Comparison of ENCODE assay signal across 11 mouse cellular contexts in genomic region chr11:78571854-78572253, GRCm38 (mm10).
"Had no signal": no experiment of that assay in that cellular context is flagged by ENCODE, and none has a peak within 500 bp of the region (broad histone marks: within the 10 kb centered on the region; RNA-seq: fewer than 3 reads in every experiment).

No protein-coding gene starts in this region.

- H3K9me3 ChIP-seq: limb, embryonic 12.5 days; liver, embryonic 15.5 days had no signal

- H3K36me3 ChIP-seq: liver, embryonic 15.5 days had no signal

- H3K9ac ChIP-seq: limb, embryonic 12.5 days; liver, embryonic 15.5 days had no signal

- ATAC-seq: lung, postnatal 0 days; midbrain, embryonic 16.5 days had no signal

- H3K4me1 ChIP-seq: limb, embryonic 12.5 days had no signal

- H3K27ac ChIP-seq: limb, embryonic 12.5 days; liver, embryonic 15.5 days had no signal

- H3K27me3 ChIP-seq: limb, embryonic 12.5 days; liver, embryonic 15.5 days had no signal

- DNase-seq: kidney, adult 18-20 months; kidney, postnatal 25 days; liver; lung, adult 2 months; lung, postnatal 36 days; thymus, postnatal 36 days had no signal

- H3K4me2 ChIP-seq: limb, embryonic 12.5 days; liver, embryonic 15.5 days; midbrain, embryonic 11.5 days had no signal

- H3K4me3 ChIP-seq: limb, embryonic 12.5 days; liver, embryonic 15.5 days had no signal
